Mouse (Mus musculus) olfactory bulb, adult 2 months (tissue): ENCODE measurements around the gene Pde8a. TPM values are rescaled to one million over a fixed set of nuclear protein-coding genes. Genes with fewer than 3 reads are reported as not detected.

ENCODE experiments used
- H3K27ac ChIP-seq: fragments of 200-500 bp; 2 replicates; pipeline ENCODE4 v1.5.1; 2012; ENCODE audit warnings: low read depth, low read length; ENCODE audit not compliant: insufficient read depth
- H3K4me1 ChIP-seq: fragments of 200-500 bp; 2 replicates; pipeline ENCODE4 v1.6.1; 2012; ENCODE audit warnings: low read length; ENCODE audit not compliant: control insufficient read depth, insufficient read depth
- H3K4me3 ChIP-seq: fragments of 200-500 bp; 2 replicates; pipeline ENCODE4 v1.5.1; 2012; ENCODE audit warnings: mild to moderate bottlenecking, low read depth, low read length, moderate library complexity; ENCODE audit not compliant: insufficient read depth
- CTCF ChIP-seq: fragments of 200-500 bp; IDR thresholded peaks from 2 replicates; pipeline ENCODE4 v1.5.1; 2012; ENCODE audit warnings: low read depth, mild to moderate bottlenecking, low read length, moderate library complexity; ENCODE audit not compliant: insufficient read depth
- POLR2A ChIP-seq: fragments of 200-500 bp; IDR thresholded peaks from 2 replicates; pipeline ENCODE4 v1.6.1; 2012; ENCODE audit warnings: mild to moderate bottlenecking, low read depth, low read length, moderate library complexity; ENCODE audit not compliant: insufficient read depth
- WGBS: fragments of 180-500 bp; shearing (Covaris S2); methylation state at CpG from one replicate; pipeline ENCODE4 v1.1.7; 2018; 5-methylcytosine and 5-hydroxymethylcytosine counted together
- polyA plus RNA-seq: library from polyadenylated mRNA; stranded (reverse); fragments of >200 nt; gene quantifications from 2 replicates; pipeline ENCODE4 v1.2.4, GENCODE M21; 2012; ENCODE audit warnings: low replicate concordance; ENCODE audit not compliant: missing spikeins, insufficient read depth, insufficient read length

Pde8a gene
- polyA plus RNA-seq, 1 experiment, result not detected

DNA sequence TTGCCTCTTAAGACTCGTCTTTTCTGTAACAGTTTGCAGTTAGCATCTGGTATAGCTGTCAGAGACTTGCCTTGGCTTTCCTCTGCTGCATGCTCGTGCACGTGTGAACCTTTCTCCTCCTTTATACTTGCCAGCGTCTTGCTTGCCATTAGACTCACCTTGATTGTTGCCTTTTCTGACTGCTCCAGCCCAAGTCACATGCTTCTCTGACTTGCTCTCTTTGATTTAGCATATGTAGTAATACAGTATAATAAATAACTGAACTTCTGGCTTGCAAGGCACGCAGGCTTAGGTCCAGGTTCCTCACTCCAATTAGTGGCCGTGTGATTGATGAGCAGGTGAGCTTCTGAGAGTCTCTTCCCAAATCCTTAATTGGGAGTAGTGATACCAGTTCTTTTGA, 37.2 kb downstream of the Pde8a start:
- 90% methylated on average over 6 of the region's 6 CpGs for WGBS
- Histone ChIP-seq H3K4me1 (no peaks in the 10 kb centered on the region), H3K4me3 (no peak overlapping the region), H3K27ac (no peak overlapping the region)
- TF ChIP-seq CTCF, result no peak
- no peak for TF ChIP-seq POLR2A

GRCm38 (mm10) chr7:81251521-81251920, 38.1 kb downstream of the Pde8a start:
- TF ChIP-seq CTCF (no peak), POLR2A (no peak)
- whole genome bisulfite sequencing, result 92% methylated on average over 2 of the region's 2 CpGs
- Histone ChIP-seq H3K4me3 (no peak overlapping the region), H3K4me1 (no peaks in the 10 kb centered on the region), H3K27ac (no peak overlapping the region)

GRCm38 (mm10) chr7:81253317-81253716, 39.9 kb downstream of the Pde8a start:
- TF ChIP-seq CTCF (no peak), POLR2A (no peak)
- 84% methylated on average over 11 of the region's 11 CpGs for WGBS
- no peaks in the 10 kb centered on the region for H3K4me1 ChIP-seq
- no peak overlapping the region for H3K4me3 ChIP-seq
- no peak overlapping the region for H3K27ac ChIP-seq

DNA sequence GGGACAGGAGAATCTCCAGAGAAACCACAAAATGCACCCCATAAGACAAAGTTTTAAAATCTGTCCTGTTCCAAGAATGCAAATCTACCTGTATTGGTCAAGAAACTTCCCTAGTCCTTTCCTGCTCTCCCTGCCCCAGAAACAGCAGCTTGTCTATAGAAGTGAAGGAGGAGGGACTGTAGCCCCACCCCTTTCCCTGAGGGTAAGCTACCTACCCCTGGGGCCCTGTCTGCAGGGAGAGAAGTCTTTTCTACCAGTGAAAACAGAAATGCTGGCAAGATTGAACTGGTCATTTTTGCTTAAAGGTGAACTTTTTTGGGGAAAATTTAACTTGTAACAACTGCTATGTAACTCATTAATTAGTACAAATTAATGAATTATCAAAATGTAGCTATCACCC, 41.2 kb downstream of the Pde8a start:
- TF ChIP-seq POLR2A (no peak), CTCF (no peak)
- H3K4me3 ChIP-seq, result no peak overlapping the region
- H3K27ac ChIP-seq, result no peak overlapping the region
- no peaks in the 10 kb centered on the region for H3K4me1 ChIP-seq

- no peaks in the 10 kb centered on the region for H3K4me1 ChIP-seq
- 97% methylated on average over 3 of the region's 3 CpGs for WGBS
- TF ChIP-seq CTCF, result no peak
- TF ChIP-seq POLR2A, result no peak
Measured at GRCm38 (mm10) chr7:81255456-81255855, 42.1 kb downstream of the Pde8a start.

GRCm38 (mm10) chr7:81256773-81257172, 43.4 kb downstream of the Pde8a start:
- no peak overlapping the region for H3K27ac ChIP-seq
- no peaks in the 10 kb centered on the region for H3K4me1 ChIP-seq
- 91% methylated on average over 3 of the region's 3 CpGs for WGBS
- H3K4me3 ChIP-seq, result no peak overlapping the region
- no peak for TF ChIP-seq POLR2A
- TF ChIP-seq CTCF, result no peak

More at GRCm38 (mm10) chr7:81255456-81255855, 42.1 kb downstream of the Pde8a start:
- Histone ChIP-seq H3K4me3 (no peak overlapping the region), H3K27ac (no peak overlapping the region)

- H3K27ac ChIP-seq, result no peak overlapping the region
- TF ChIP-seq CTCF (no peak), POLR2A (no peak)
- WGBS, result 64% methylated on average over 7 of the region's 7 CpGs
- H3K4me3 ChIP-seq, result no peak overlapping the region
- H3K4me1 ChIP-seq, result no peaks in the 10 kb centered on the region
Measured at GRCm38 (mm10) chr7:81261548-81261947, 48.2 kb downstream of the Pde8a start.

GRCm38 (mm10) chr7:81272908-81273307, 59.5 kb downstream of the Pde8a start:
- 86% methylated on average over 3 of the region's 3 CpGs for WGBS
- Histone ChIP-seq H3K4me1 (no peaks in the 10 kb centered on the region), H3K4me3 (no peak overlapping the region), H3K27ac (no peak overlapping the region)
- no peak for TF ChIP-seq CTCF
- TF ChIP-seq POLR2A, result no peak

- Histone ChIP-seq H3K4me1 (no peaks in the 10 kb centered on the region), H3K4me3 (no peak overlapping the region), H3K27ac (no peak overlapping the region)
- TF ChIP-seq POLR2A, result no peak
- no peak for TF ChIP-seq CTCF
- 89% methylated on average over 6 of the region's 6 CpGs for WGBS
Measured at GRCm38 (mm10) chr7:81278966-81279365, 65.6 kb downstream of the Pde8a start.

DNA sequence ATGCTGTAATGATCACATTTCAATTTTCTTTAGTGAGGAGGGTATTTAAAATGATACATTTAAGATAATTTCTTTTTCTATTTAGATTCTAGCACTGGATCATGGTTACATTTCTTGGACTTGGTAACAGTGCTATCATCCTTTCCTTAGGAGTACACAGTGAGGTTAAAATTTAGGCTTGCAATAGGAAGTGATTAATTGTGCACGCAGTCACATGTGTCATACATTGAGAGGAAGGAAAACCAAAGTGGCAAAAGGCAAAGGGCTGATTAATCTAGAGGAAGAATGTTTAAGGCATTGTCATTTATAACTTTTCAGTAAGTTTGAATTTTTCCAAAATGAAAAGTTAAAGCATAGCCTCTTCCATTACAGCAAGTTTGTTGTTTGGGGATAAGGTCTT, 67.8 kb downstream of the Pde8a start:
- H3K27ac ChIP-seq, result no peak overlapping the region
- H3K4me3 ChIP-seq, result no peak overlapping the region
- no peaks in the 10 kb centered on the region for H3K4me1 ChIP-seq
- WGBS, result 96% methylated on average over 1 of the region's 1 CpGs
- TF ChIP-seq POLR2A (no peak), CTCF (no peak)
